Mouse (Mus musculus) heart, adult 8-10 months (tissue): ENCODE results near the gene Nek9. TPM values are rescaled to one million over a fixed set of nuclear protein-coding genes. Genes with fewer than 3 reads are reported as not detected.

ENCODE experiments used
- DNase-seq: peaks from one replicate; pipeline ENCODE4 v3.0.0; 2022; ENCODE audit warnings: low spot score
- total RNA-seq, 4 experiments: library from RNA; stranded (reverse); gene quantifications; 2 replicates each; pipeline ENCODE4 v1.2.4; 2022

Nek9 gene
- total RNA-seq, 4 experiments from 2014 or later, result 119 to 127 (median 123) TPM

GRCm38 (mm10) chr12:85264531-85264930 lies 74.6 kb downstream of the Nek9 start:
- no peak for DNase-seq

GRCm38 (mm10) chr12:85263190-85263589 lies 76.0 kb downstream of the Nek9 start:
- DNase-seq, result no peak

GRCm38 (mm10) chr12:85262489-85262888 lies 76.7 kb downstream of the Nek9 start:
- DNase-seq, result no peak

- peak; percentile 53 for DNase-seq
These were observed 82.0 kb downstream of the Nek9 start for GRCm38 (mm10) chr12:85257008-85257639.

- DNase-seq, result no peak
These were observed 82.9 kb downstream of the Nek9 start for GRCm38 (mm10) chr12:85256074-85256751.

GRCm38 (mm10) chr12:85252083-85252482 lies 87.1 kb downstream of the Nek9 start:
- no peak for DNase-seq

Other genes with a start within 250 kb of the Nek9 start
- 1 to 10 TPM; 1.1 to 3.0 (median 1.8) TPM for gene Prox2, start 228.6 kb downstream of the Nek9 start, total RNA-seq
- 100 to 1,000 TPM; 715 to 820 (median 788) TPM for gene Dlst, start 228.5 kb downstream of the Nek9 start, total RNA-seq
- gene Rps6kl1, start 188.1 kb downstream of the Nek9 start, total RNA-seq, result 1 to 10 TPM; 1.7 to 3.5 (median 2.8) TPM
- gene Pgf, start 161.6 kb downstream of the Nek9 start, total RNA-seq, result 1 to 10 TPM; 3.7 to 5.1 (median 4.1) TPM
- 10 to 100 TPM; 39.5 to 50.6 (median 45.2) TPM for gene Eif2b2, start 119.9 kb downstream of the Nek9 start, total RNA-seq
- gene Mlh3, start 68.8 kb downstream of the Nek9 start, total RNA-seq, result 10 to 100 TPM in 2 of 4 experiments, 1 to 10 TPM in 2; 9.4 to 11.3 (median 10.3) TPM
- 10 to 100 TPM; 20.6 to 27.9 (median 22.9) TPM for gene Acyp1, start 50.9 kb downstream of the Nek9 start, total RNA-seq
- 1 to 10 TPM; 2.6 to 3.2 (median 2.6) TPM for gene Zc2hc1c, start 50.8 kb downstream of the Nek9 start, total RNA-seq
- 100 to 1,000 TPM; 164 to 177 (median 171) TPM for gene Tmed10, start 35.5 kb upstream of the Nek9 start, total RNA-seq
- gene Fos, start 134.5 kb upstream of the Nek9 start, total RNA-seq, result 10 to 100 TPM in 2 of 4 experiments, 1 to 10 TPM in 2; 2.4 to 26.4 (median 15.7) TPM